Mouse (Mus musculus) neural tube, embryonic 14.5 days (tissue): Measurements from ENCODE around the gene Orm1. TPM values are rescaled to one million over a fixed set of nuclear protein-coding genes. Genes with fewer than 3 reads are reported as not detected.
A peak's percentile ranks its signal among the peaks of the same experiment; 100 is the strongest.

Source experiments
- ATAC-seq: fragments of 200-750 bp; cut with Nextera tagmentation; 2 replicates; pipeline ENCODE4 v1.8.0; 2017; ENCODE audit warnings: low read depth, mild to moderate bottlenecking, moderate TSS enrichment, moderate library complexity
- H3K27ac ChIP-seq: fragments of 300-500 bp; sonication (generic); 2 replicates; pipeline ENCODE4 v1.5.1; 2014; ENCODE audit warnings: low read depth, mild to moderate bottlenecking, control low read depth, low read length, moderate library complexity, mixed read lengths
- H3K27me3 ChIP-seq: fragments of 300-500 bp; sonication (generic); 2 replicates; pipeline ENCODE4 v1.6.1; 2014; ENCODE audit warnings: low read length; ENCODE audit not compliant: control insufficient read depth, insufficient read depth
- H3K36me3 ChIP-seq: fragments of 300-500 bp; sonication (generic); 2 replicates; pipeline ENCODE4 v1.6.1; 2014; ENCODE audit warnings: low read length, mixed read lengths; ENCODE audit not compliant: control insufficient read depth, insufficient read depth
- H3K4me1 ChIP-seq: fragments of 300-500 bp; sonication (generic); 2 replicates; pipeline ENCODE4 v1.6.1; 2014; ENCODE audit warnings: low read length; ENCODE audit not compliant: control insufficient read depth, insufficient read depth
- H3K4me2 ChIP-seq: fragments of 300-500 bp; sonication (generic); 2 replicates; pipeline ENCODE4 v1.6.1; 2014; ENCODE audit warnings: mild to moderate bottlenecking, low read depth, low read length, control low read depth
- H3K4me3 ChIP-seq: fragments of 300-500 bp; sonication (generic); 2 replicates; pipeline ENCODE4 v1.5.1; 2014; ENCODE audit warnings: low read depth, low read length, control low read depth, mixed read lengths
- H3K9ac ChIP-seq: fragments of 300-500 bp; sonication (generic); replicated peaks from 2 replicates; pipeline ENCODE4 v1.6.1; 2014; ENCODE audit warnings: low read depth, mild to moderate bottlenecking, control low read depth, low read length, mixed read lengths
- H3K9me3 ChIP-seq: fragments of 300-500 bp; sonication (generic); 2 replicates; pipeline ENCODE4 v1.6.1; 2016; ENCODE audit warnings: low read length; ENCODE audit not compliant: control insufficient read depth
- WGBS: fragments of 180-500 bp; shearing (Covaris S2); extraction: QIAGEN DNeasy Blood & Tissue Kit; methylation state at CpG from one replicate; pipeline ENCODE4 v1.1.7; 2014; 5-methylcytosine and 5-hydroxymethylcytosine counted together
- polyA plus RNA-seq: library from polyadenylated mRNA; unstranded; fragments of >200 nt; fragmentation: Nextera tagmentation; extraction: Ambion mirVana; gene quantifications from 2 replicates; pipeline ENCODE4 v1.2.1, GENCODE M21; 2014

Gene Orm1
- polyA plus RNA-seq, 1 experiment from 2014 or later = not detected

- no peaks in the 10 kb centered on the region for H3K9me3 ChIP-seq
- no peak overlapping the region for H3K9ac ChIP-seq
- H3K27me3 ChIP-seq = no peaks in the 10 kb centered on the region
- no peak overlapping the region for H3K4me3 ChIP-seq
- H3K36me3 ChIP-seq = no peaks in the 10 kb centered on the region
- no peaks in the 10 kb centered on the region for H3K4me1 ChIP-seq
- H3K27ac ChIP-seq = no peak overlapping the region
- H3K4me2 ChIP-seq = no peak overlapping the region
- ATAC-seq = no peak
Measured at GRCm38 (mm10) chr4:63345261-63345660, 901 bp downstream of the Orm1 start.

GRCm38 (mm10) chr4:63346659-63347058 is 2.3 kb downstream of the Orm1 start:
- Histone ChIP-seq H3K36me3 (no peaks in the 10 kb centered on the region), H3K4me1 (no peaks in the 10 kb centered on the region), H3K9me3 (no peaks in the 10 kb centered on the region), H3K27me3 (no peaks in the 10 kb centered on the region), H3K9ac (no peak overlapping the region), H3K4me3 (no peak overlapping the region), H3K27ac (no peak overlapping the region), H3K4me2 (no peak overlapping the region)
- no peak for ATAC-seq
- 94% methylated on average over 4 of the region's 4 CpGs for WGBS

- H3K27me3 ChIP-seq = no peaks in the 10 kb centered on the region
- H3K4me3 ChIP-seq = no peak overlapping the region
- no peaks in the 10 kb centered on the region for H3K36me3 ChIP-seq
- H3K9ac ChIP-seq = no peak overlapping the region
- H3K4me1 ChIP-seq = no peaks in the 10 kb centered on the region
- H3K27ac ChIP-seq = no peak overlapping the region
- 70% methylated on average over 6 of the region's 6 CpGs for WGBS
- no peaks in the 10 kb centered on the region for H3K9me3 ChIP-seq
- H3K4me2 ChIP-seq = no peak overlapping the region
- no peak for ATAC-seq
Measured at GRCm38 (mm10) chr4:63348524-63348923, 4.2 kb downstream of the Orm1 start.

- H3K4me3 ChIP-seq = no peak within 1 kb of the TSS
- no peak within 1 kb of the TSS for H3K9ac ChIP-seq
- no peaks in the 10 kb centered on the region for H3K9me3 ChIP-seq
- WGBS = 74% methylated on average over 4 of the region's 4 CpGs
- no peak within 1 kb of the TSS for H3K4me2 ChIP-seq
- no peak for ATAC-seq
- no peak within 1 kb of the TSS for H3K27ac ChIP-seq
- no peaks in the 10 kb centered on the region for H3K4me1 ChIP-seq
- no peaks in the 10 kb centered on the region for H3K27me3 ChIP-seq
- H3K36me3 ChIP-seq = no peaks in the 10 kb centered on the region
Measured at GRCm38 (mm10) chr4:63355877-63356665, 11.7 kb downstream of the Orm1 start, which contains the start of gene Orm3. TSS of gene Orm3 (plus strand) at chr4:63356162.

- 48% methylated on average over 2 of the region's 2 CpGs for WGBS
- Histone ChIP-seq H3K9ac (no peak overlapping the region), H3K4me2 (no peak overlapping the region), H3K4me3 (no peak overlapping the region), H3K9me3 (no peaks in the 10 kb centered on the region), H3K27ac (no peak overlapping the region), H3K4me1 (no peaks in the 10 kb centered on the region), H3K27me3 (no peaks in the 10 kb centered on the region), H3K36me3 (no peaks in the 10 kb centered on the region)
- ATAC-seq = no peak
Measured at GRCm38 (mm10) chr4:63356981-63357570, 12.7 kb downstream of the Orm1 start.

- WGBS = 59% methylated on average over 6 of the region's 6 CpGs
- H3K9ac ChIP-seq = no peak overlapping the region
- H3K27ac ChIP-seq = no peak overlapping the region
- H3K4me1 ChIP-seq = no peaks in the 10 kb centered on the region
- no peaks in the 10 kb centered on the region for H3K27me3 ChIP-seq
- 0 out of 2 replicates have a peak, but pooled peaks have one; percentile 7 for ATAC-seq
- no peak overlapping the region for H3K4me2 ChIP-seq
- no peak overlapping the region for H3K4me3 ChIP-seq
- no peaks in the 10 kb centered on the region for H3K9me3 ChIP-seq
- H3K36me3 ChIP-seq = no peaks in the 10 kb centered on the region
Measured at GRCm38 (mm10) chr4:63359861-63360260, 15.5 kb downstream of the Orm1 start.

GRCm38 (mm10) chr4:63362150-63362549 is 17.8 kb downstream of the Orm1 start, which contains the start of gene Orm2:
TSS of gene Orm2 (plus strand) at chr4:63362449.
- no peaks in the 10 kb centered on the region for H3K4me1 ChIP-seq

GRCm38 (mm10) chr4:63368577-63368976 is 24.2 kb downstream of the Orm1 start:
- no peaks in the 10 kb centered on the region for H3K27me3 ChIP-seq
- no peak overlapping the region for H3K9ac ChIP-seq
- no peaks in the 10 kb centered on the region for H3K4me1 ChIP-seq
- no peak overlapping the region for H3K4me3 ChIP-seq
- no peak overlapping the region for H3K4me2 ChIP-seq
- no peaks in the 10 kb centered on the region for H3K36me3 ChIP-seq
- ATAC-seq = 0 out of 2 replicates have a peak, but pooled peaks have one; percentile 58
- H3K9me3 ChIP-seq = no peaks in the 10 kb centered on the region
- WGBS = 9% methylated on average over 4 of the region's 4 CpGs
- H3K27ac ChIP-seq = no peak overlapping the region

More at GRCm38 (mm10) chr4:63362150-63362549, 17.8 kb downstream of the Orm1 start, which contains the start of gene Orm2:
- no peak within 1 kb of the TSS for H3K4me3 ChIP-seq
- no peaks in the 10 kb centered on the region for H3K9me3 ChIP-seq
- WGBS = 84% methylated on average over 5 of the region's 5 CpGs
- H3K36me3 ChIP-seq = no peaks in the 10 kb centered on the region
- H3K9ac ChIP-seq = no peak within 1 kb of the TSS
- no peak for ATAC-seq
- H3K4me2 ChIP-seq = no peak within 1 kb of the TSS
- H3K27me3 ChIP-seq = no peaks in the 10 kb centered on the region
- H3K27ac ChIP-seq = no peak within 1 kb of the TSS

- 29% methylated on average over 7 of the region's 7 CpGs for WGBS
- H3K4me1 ChIP-seq = no peaks in the 10 kb centered on the region
- H3K9me3 ChIP-seq = no peaks in the 10 kb centered on the region
- H3K27me3 ChIP-seq = no peaks in the 10 kb centered on the region
- H3K4me2 ChIP-seq = no peak overlapping the region
- ATAC-seq = no peak
- peaks cover 4% of the 10 kb centered on the region; the same call in 1 of the 2 replicates for H3K36me3 ChIP-seq
- H3K4me3 ChIP-seq = no peak overlapping the region
- H3K9ac ChIP-seq = no peak overlapping the region
- H3K27ac ChIP-seq = no peak overlapping the region
Measured at GRCm38 (mm10) chr4:63370897-63371296, 26.5 kb downstream of the Orm1 start.
